Mouse (Mus musculus): ENCODE measurements around the gene Vmn2r113. TPM values are rescaled to one million over a fixed set of nuclear protein-coding genes. Genes with fewer than 3 reads are reported as not detected.
"Not testable (repeated sequence)": the region's sequence is repeated elsewhere in the genome, so short reads cannot be mapped to it uniquely, and the experiment has no call there.

The Vmn2r113 gene
- polyA plus RNA-seq (2014; fragmentation: Nextera tagmentation; extraction: Ambion mirVana), result not detected in 2 replicates

DNA sequence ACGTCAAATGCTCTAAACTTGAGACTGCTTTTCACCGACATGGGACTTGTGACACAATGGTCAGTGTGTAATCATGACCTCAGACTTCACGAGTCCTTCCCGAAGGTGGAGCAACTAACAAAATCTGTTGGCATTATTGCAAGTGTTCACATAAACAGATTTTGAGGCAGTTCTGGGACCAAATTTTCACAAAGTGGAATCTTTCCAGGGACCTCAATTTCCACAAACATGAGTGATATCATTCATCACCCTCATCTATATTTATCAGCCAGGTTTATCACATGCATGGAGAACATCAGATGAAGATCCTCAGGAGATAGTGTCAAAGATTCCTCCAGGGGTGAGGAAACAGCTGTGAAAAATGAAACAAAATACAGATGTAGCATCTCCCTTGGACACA, at the start of gene Vmn2r113:
Gene Vmn2r113, plus strand, starts transcription at position 301 of the 400 bp plus-strand sequence.
- H3K9me3 ChIP-seq (ENCODE audit: low read depth, low read length); DNase-seq; H3K4me2 ChIP-seq; H3K4me3 ChIP-seq (ENCODE audit: low read depth, low read length); H3K4me1 ChIP-seq (ENCODE audit: insufficient read depth); H3K27me3 ChIP-seq (ENCODE audit: insufficient read depth, low read length); H3K9ac ChIP-seq; H3K36me3 ChIP-seq (ENCODE audit: insufficient read depth); H3K27ac ChIP-seq (ENCODE audit: low read depth); ATAC-seq (ENCODE audit: insufficient read depth): not testable (repeated sequence)
- WGBS, result no CpG with 5 or more reads among the region's 4 CpGs

Other genes with a start within 250 kb of the Vmn2r113 start
- 21.8 and 22.2 TPM in 2 replicates for gene Zfp945, start 75.8 kb upstream of the Vmn2r113 start, polyA plus RNA-seq (2014; fragmentation: Nextera tagmentation; extraction: Ambion mirVana)
- 0.03 TPM in 1 of 2 replicates, not detected in the other for gene Vmn2r-ps130, start 118.2 kb downstream of the Vmn2r113 start, polyA plus RNA-seq (2014; fragmentation: Nextera tagmentation; extraction: Ambion mirVana)